Mouse (Mus musculus): Measurements from ENCODE around the gene Mthfr. TPM values are rescaled to one million over a fixed set of nuclear protein-coding genes. Genes with fewer than 3 reads are reported as not detected.

Mthfr gene
- polyA plus RNA-seq, 1 experiment = 19.7 TPM

GRCm38 (mm10) chr4:148054961-148055695 is 16.3 kb downstream of the Mthfr start:
- no peak for TF ChIP-seq CTCF (IDR thresholded peaks at IDR 0.05; ENCODE audit: extremely low read depth, insufficient read depth, insufficient read length, insufficient replicate concordance)
- no peak for TF ChIP-seq POLR2A (IDR thresholded peaks at IDR 0.05; ENCODE audit: low read depth, low read length)
- Histone ChIP-seq H3K4me1 (ENCODE audit: control insufficient read depth, insufficient read depth, insufficient read length) (no peaks in the 10 kb centered on the region), H3K36me3 (ENCODE audit: control insufficient read depth, insufficient read depth, low read length) (peaks cover 23% of the 10 kb centered on the region), H3K4me3 (ENCODE audit: extremely low read depth, insufficient read depth, insufficient read length) (no peak overlapping the region), H3K27ac (ENCODE audit: insufficient read depth, low read length) (no peak overlapping the region), H3K27me3 (ENCODE audit: control insufficient read depth, insufficient read depth, low read length) (no peaks in the 10 kb centered on the region)
- DNase-seq (ENCODE audit: low read depth in 1 of 2, low spot score in 2 of 2) = no peak
- WGBS = 94% methylated on average over 21 of the region's 21 CpGs

GRCm38 (mm10) chr4:148056246-148056645 is 17.4 kb downstream of the Mthfr start:
- Histone ChIP-seq H3K27ac (ENCODE audit: insufficient read depth, low read length) (no peak overlapping the region), H3K4me1 (ENCODE audit: control insufficient read depth, insufficient read depth, insufficient read length) (no peaks in the 10 kb centered on the region), H3K36me3 (ENCODE audit: control insufficient read depth, insufficient read depth, low read length) (peaks cover 23% of the 10 kb centered on the region), H3K4me3 (ENCODE audit: extremely low read depth, insufficient read depth, insufficient read length) (no peak overlapping the region), H3K27me3 (ENCODE audit: control insufficient read depth, insufficient read depth, low read length) (no peaks in the 10 kb centered on the region)
- DNase-seq (ENCODE audit: low read depth in 1 of 2, low spot score in 2 of 2) = no peak
- WGBS = 87% methylated on average over 7 of the region's 7 CpGs
- TF ChIP-seq CTCF (IDR thresholded peaks at IDR 0.05; ENCODE audit: extremely low read depth, insufficient read depth, insufficient read length, insufficient replicate concordance) (no peak), POLR2A (IDR thresholded peaks at IDR 0.05; ENCODE audit: low read depth, low read length) (no peak)

GRCm38 (mm10) chr4:148056801-148057200 is 17.9 kb downstream of the Mthfr start:
- no peak for DNase-seq (ENCODE audit: low read depth in 1 of 2, low spot score in 2 of 2)
- Histone ChIP-seq H3K36me3 (ENCODE audit: control insufficient read depth, insufficient read depth, low read length) (peaks cover 18% of the 10 kb centered on the region), H3K4me3 (ENCODE audit: extremely low read depth, insufficient read depth, insufficient read length) (no peak overlapping the region), H3K27ac (ENCODE audit: insufficient read depth, low read length) (no peak overlapping the region), H3K27me3 (ENCODE audit: control insufficient read depth, insufficient read depth, low read length) (no peaks in the 10 kb centered on the region), H3K4me1 (ENCODE audit: control insufficient read depth, insufficient read depth, insufficient read length) (no peaks in the 10 kb centered on the region)
- WGBS = 93% methylated on average over 4 of the region's 4 CpGs
- TF ChIP-seq CTCF (IDR thresholded peaks at IDR 0.05; ENCODE audit: extremely low read depth, insufficient read depth, insufficient read length, insufficient replicate concordance) = no peak
- no peak for TF ChIP-seq POLR2A (IDR thresholded peaks at IDR 0.05; ENCODE audit: low read depth, low read length)

GRCm38 (mm10) chr4:148057661-148058209 is 18.9 kb downstream of the Mthfr start:
- H3K27ac ChIP-seq (ENCODE audit: insufficient read depth, low read length) = no peak overlapping the region
- no peak overlapping the region for H3K4me3 ChIP-seq (ENCODE audit: extremely low read depth, insufficient read depth, insufficient read length)
- TF ChIP-seq CTCF (IDR thresholded peaks at IDR 0.05; ENCODE audit: extremely low read depth, insufficient read depth, insufficient read length, insufficient replicate concordance) = no peak
- TF ChIP-seq POLR2A (IDR thresholded peaks at IDR 0.05; ENCODE audit: low read depth, low read length) = no peak
- peaks cover 12% of the 10 kb centered on the region for H3K36me3 ChIP-seq (ENCODE audit: control insufficient read depth, insufficient read depth, low read length)
- H3K4me1 ChIP-seq (ENCODE audit: control insufficient read depth, insufficient read depth, insufficient read length) = no peaks in the 10 kb centered on the region
- 68% methylated on average over 5 of the region's 5 CpGs for WGBS
- no peak for DNase-seq (ENCODE audit: low read depth in 1 of 2, low spot score in 2 of 2)
- no peaks in the 10 kb centered on the region for H3K27me3 ChIP-seq (ENCODE audit: control insufficient read depth, insufficient read depth, low read length)

GRCm38 (mm10) chr4:148058218-148058819 is 19.4 kb downstream of the Mthfr start:
- WGBS = 94% methylated on average over 9 of the region's 9 CpGs
- H3K27me3 ChIP-seq (ENCODE audit: control insufficient read depth, insufficient read depth, low read length) = no peaks in the 10 kb centered on the region

GRCm38 (mm10) chr4:148058993-148059392 is 20.1 kb downstream of the Mthfr start:
- no peak for TF ChIP-seq POLR2A (IDR thresholded peaks at IDR 0.05; ENCODE audit: low read depth, low read length)
- TF ChIP-seq CTCF (IDR thresholded peaks at IDR 0.05; ENCODE audit: extremely low read depth, insufficient read depth, insufficient read length, insufficient replicate concordance) = no peak

More at GRCm38 (mm10) chr4:148058218-148058819, 19.4 kb downstream of the Mthfr start:
- TF ChIP-seq POLR2A (IDR thresholded peaks at IDR 0.05; ENCODE audit: low read depth, low read length) (no peak), CTCF (IDR thresholded peaks at IDR 0.05; ENCODE audit: extremely low read depth, insufficient read depth, insufficient read length, insufficient replicate concordance) (no peak)
- peaks cover 12% of the 10 kb centered on the region for H3K36me3 ChIP-seq (ENCODE audit: control insufficient read depth, insufficient read depth, low read length)
- H3K27ac ChIP-seq (ENCODE audit: insufficient read depth, low read length) = no peak overlapping the region
- H3K4me1 ChIP-seq (ENCODE audit: control insufficient read depth, insufficient read depth, insufficient read length) = no peaks in the 10 kb centered on the region
- H3K4me3 ChIP-seq (ENCODE audit: extremely low read depth, insufficient read depth, insufficient read length) = no peak overlapping the region
- no peak for DNase-seq (ENCODE audit: low read depth in 1 of 2, low spot score in 2 of 2)

More at GRCm38 (mm10) chr4:148058993-148059392, 20.1 kb downstream of the Mthfr start:
- Histone ChIP-seq H3K4me3 (ENCODE audit: extremely low read depth, insufficient read depth, insufficient read length) (no peak overlapping the region), H3K27me3 (ENCODE audit: control insufficient read depth, insufficient read depth, low read length) (no peaks in the 10 kb centered on the region), H3K4me1 (ENCODE audit: control insufficient read depth, insufficient read depth, insufficient read length) (no peaks in the 10 kb centered on the region), H3K36me3 (ENCODE audit: control insufficient read depth, insufficient read depth, low read length) (peaks cover 10% of the 10 kb centered on the region), H3K27ac (ENCODE audit: insufficient read depth, low read length) (no peak overlapping the region)
- DNase-seq (ENCODE audit: low read depth in 1 of 2, low spot score in 2 of 2) = no peak
- WGBS = 94% methylated on average over 6 of the region's 6 CpGs
